Mouse (Mus musculus) skeletal muscle tissue, adult 2 months (tissue): Measurements from ENCODE around the gene Zbtb48.
A peak's percentile ranks its signal among the peaks of the same experiment; 100 is the strongest.
"Not testable (repeated sequence)": the region's sequence is repeated elsewhere in the genome, so short reads cannot be mapped to it uniquely, and the experiment has no call there.

Source experiments
- DNase-seq: peaks from one replicate; pipeline ENCODE4 v3.0.0-alpha.2; 2012; ENCODE audit warnings: low read depth, low spot score

The Zbtb48 gene

GRCm38 (mm10) chr4:152027524-152027923 is at the start of gene Zbtb48:
Gene Zbtb48 (minus strand): TSS chr4:152027671.
- DNase-seq: peak; percentile 91

- DNase-seq: no peak
Observed at GRCm38 (mm10) chr4:152077191-152077590, 49.7 kb upstream of the Zbtb48 start.

- DNase-seq: no peak
Observed at GRCm38 (mm10) chr4:152074548-152074947, 47.1 kb upstream of the Zbtb48 start.

GRCm38 (mm10) chr4:152073715-152074114 is 46.2 kb upstream of the Zbtb48 start:
- no peak for DNase-seq

- DNase-seq: no peak
Observed at GRCm38 (mm10) chr4:152072655-152073054, 45.2 kb upstream of the Zbtb48 start.

GRCm38 (mm10) chr4:152072121-152072601 is 44.7 kb upstream of the Zbtb48 start, which contains the start of gene Plekhg5:
Gene Plekhg5 (plus strand): TSS chr4:152072498.
- DNase-seq: peak; percentile 64

GRCm38 (mm10) chr4:152070494-152071396 is 43.3 kb upstream of the Zbtb48 start:
- no peak for DNase-seq

- no peak for DNase-seq
Observed at GRCm38 (mm10) chr4:152069245-152069644, 41.8 kb upstream of the Zbtb48 start.

GRCm38 (mm10) chr4:152068166-152068724 is 40.8 kb upstream of the Zbtb48 start:
- DNase-seq: peak; percentile 42

- DNase-seq: no peak
Observed at GRCm38 (mm10) chr4:152067280-152067679, 39.8 kb upstream of the Zbtb48 start.

- DNase-seq: peak; percentile 81
Observed at GRCm38 (mm10) chr4:152062390-152063110, 35.1 kb upstream of the Zbtb48 start.

- no peak for DNase-seq
Observed at GRCm38 (mm10) chr4:152044609-152045008, 17.1 kb upstream of the Zbtb48 start.

- no peak for DNase-seq
Observed at GRCm38 (mm10) chr4:152043171-152043570, 15.7 kb upstream of the Zbtb48 start.

GRCm38 (mm10) chr4:152041924-152042641 is 14.6 kb upstream of the Zbtb48 start:
- DNase-seq: no peak

- DNase-seq: no peak
Observed at GRCm38 (mm10) chr4:152039831-152040310, 12.4 kb upstream of the Zbtb48 start.

GRCm38 (mm10) chr4:152038985-152039830 is 11.7 kb upstream of the Zbtb48 start, which contains the start of gene Nol9:
Gene Nol9 (plus strand): TSS chr4:152039321.
- DNase-seq: peak; percentile 90

GRCm38 (mm10) chr4:152038225-152038984 is 10.9 kb upstream of the Zbtb48 start, which contains the start of gene Tas1r1:
Gene Tas1r1 (minus strand): TSS chr4:152038568.
- peak; percentile 75 for DNase-seq

GRCm38 (mm10) chr4:152036464-152036863 is 9.0 kb upstream of the Zbtb48 start:
- DNase-seq: not testable (repeated sequence)

GRCm38 (mm10) chr4:152032922-152033321 is 5.5 kb upstream of the Zbtb48 start:
- no peak for DNase-seq
